Mouse (Mus musculus): ENCODE measurements around the gene Adamtsl4.
A peak's percentile ranks its signal among the peaks of the same experiment; 100 is the strongest.

Adamtsl4 gene

DNA sequence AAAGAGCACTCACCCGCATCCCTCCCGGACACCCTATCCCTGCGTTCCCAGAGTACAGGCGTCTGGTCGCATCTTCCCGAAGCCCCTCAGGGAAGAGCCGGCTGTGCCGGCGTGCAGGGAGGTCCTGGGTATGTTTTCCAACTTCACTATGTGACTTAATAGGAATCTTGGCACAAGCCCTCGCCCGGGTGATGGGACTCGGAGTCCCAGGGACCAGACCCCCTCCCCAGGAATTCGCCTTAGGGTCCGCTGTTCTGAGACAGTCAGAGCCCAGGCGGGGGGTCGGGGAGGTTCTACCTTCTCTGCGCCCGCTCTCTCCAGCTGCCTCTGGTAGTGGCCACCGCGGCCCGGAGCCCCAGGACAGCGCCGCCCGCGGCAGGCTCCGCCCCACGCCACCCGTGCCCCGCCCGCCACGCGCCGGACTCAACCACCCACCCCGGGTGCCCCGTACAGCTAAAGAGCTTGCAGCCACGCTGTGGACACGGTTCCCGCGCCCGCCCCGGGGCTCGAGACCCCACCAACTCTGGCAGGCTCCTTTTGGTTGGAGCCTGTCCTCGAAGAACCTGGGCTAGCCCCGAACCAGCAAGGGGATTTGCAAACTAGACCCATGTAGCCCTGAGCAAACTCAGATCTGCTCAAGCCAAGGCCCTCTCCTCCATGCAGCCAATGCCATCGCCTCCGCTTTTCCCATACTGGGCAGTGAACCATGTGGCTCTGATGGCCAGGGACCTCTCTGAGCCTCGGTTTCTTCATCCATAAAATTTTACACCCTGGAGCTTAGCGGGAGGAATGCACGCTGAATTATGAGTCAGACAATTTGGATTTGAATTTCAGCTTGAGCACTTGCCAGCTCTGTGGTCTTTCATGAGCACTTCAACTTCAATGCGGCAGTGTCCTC, at the start of gene Adamtsl4:
TSS of gene Adamtsl4 (minus strand) at position 394 of the 898 bp plus-strand sequence.
- DNase-seq (ENCODE audit: low spot score), result peak; percentile 57

DNA sequence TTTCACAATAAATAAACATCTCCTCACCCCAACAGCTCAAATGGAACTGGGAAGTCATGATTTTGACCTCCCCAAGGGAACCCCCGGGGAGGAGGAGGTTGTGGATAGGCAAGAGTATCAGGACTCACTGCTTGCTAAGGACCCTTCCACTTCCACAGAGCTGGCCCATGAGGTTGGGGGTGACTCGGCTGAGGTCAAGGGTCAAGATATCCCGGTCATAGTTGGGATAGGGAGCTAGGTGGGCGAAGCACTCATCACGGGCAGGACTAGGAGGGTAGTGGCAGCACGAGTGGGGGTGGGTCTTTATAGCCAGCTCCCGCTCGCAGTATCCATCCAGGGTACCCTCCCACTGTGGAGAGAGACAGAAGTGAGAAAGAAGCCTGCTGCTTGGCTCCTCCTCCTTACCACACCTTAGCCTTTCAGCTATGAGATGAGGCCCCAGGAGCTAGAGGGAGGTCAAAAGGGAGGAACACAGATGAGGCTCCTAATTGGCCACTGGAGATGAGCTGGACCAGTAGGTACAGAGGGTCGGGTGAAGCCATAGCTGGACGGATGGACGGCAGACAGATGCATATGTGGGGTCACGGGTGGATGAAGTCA, 47.5 kb upstream of the Adamtsl4 start:
- DNase-seq (ENCODE audit: low spot score), result no peak

DNA sequence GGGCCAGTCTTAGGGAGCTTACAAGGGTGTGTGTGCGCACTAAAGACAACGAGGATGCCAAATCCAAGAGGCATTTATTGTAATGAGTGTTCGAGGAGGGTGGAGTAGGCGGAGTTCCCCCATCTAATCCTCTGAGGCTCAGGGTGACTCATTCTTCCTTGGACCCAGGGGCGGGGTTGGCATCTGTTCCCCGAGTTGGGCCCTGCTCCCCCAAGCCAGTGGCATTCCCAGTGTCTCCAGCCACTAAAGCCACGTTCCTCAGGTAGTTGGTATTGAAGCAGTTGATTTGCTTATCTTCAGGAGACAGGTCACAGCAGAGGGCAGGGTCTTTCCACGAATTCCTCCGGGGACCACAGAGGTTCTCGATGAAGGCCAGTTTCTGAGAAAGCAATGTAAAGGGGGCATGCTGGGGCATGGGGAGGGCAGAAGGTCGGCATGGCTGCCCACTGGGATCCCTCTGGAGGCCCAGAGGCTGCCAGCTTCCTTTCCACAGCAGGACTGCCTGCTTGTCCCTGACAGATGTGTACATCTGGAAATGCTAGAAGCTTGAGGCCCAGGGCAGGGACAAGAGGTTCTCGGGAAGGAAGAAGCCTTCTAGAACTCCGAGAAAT, 46.5 kb upstream of the Adamtsl4 start:
- no peak for DNase-seq (ENCODE audit: low spot score)

DNA sequence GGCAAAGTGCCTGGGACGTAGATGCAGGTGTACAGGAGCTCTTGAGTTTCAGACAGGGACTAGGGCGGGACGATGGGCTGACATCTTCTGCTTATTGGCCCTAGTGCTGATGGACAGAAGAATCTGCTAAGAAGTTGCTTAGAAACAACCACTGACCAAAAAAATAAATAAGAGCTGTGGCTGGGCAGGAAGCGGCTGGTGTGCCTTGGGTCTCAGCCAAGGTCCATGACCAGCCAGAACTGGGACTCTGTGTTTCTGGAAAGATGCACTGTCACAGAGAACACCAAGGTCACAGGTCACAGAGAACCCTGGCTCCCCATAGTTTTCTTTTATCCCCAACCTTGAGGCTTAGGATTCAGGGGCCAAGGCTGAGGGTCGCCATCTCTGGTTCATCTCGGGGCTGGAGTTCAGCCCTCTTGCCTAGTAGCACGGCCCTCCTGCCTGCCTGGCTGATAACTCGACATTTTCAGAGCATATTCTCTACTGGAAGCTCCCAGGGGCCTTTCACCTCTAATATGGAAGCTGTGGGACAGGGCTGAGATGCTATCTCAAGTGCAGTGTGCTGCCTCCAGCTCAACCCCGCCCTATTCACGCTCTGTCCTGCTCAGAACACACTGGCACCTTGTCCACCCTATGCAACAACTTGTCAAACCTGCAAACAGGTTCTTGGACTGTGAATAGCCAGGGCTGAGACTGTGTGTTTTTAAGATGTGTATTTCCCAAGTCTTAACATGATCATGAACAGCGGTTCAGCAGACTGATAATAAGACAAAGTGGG, 45.2 kb upstream of the Adamtsl4 start:
- DNase-seq (ENCODE audit: low spot score), result no peak

DNA sequence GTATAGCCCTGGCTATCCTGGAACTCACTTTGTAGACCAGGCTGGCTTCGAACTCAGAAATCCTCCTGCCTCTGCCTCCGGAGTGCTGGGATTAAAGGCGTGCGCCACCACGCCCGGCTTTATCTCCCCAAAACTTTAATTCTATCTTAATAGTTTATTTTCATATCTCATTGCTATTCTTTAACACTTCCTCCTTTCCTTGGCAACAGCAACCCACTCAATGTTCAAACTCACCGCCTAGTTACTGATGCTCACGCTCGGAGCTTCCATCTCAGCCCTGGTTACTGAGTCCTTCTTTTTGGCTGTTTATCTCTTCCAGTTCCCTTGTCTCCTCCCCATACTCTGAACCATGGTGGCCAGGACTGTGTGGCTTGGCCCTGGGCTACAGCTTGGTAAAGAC, 44.6 kb upstream of the Adamtsl4 start:
- no peak for DNase-seq (ENCODE audit: low spot score)

DNA sequence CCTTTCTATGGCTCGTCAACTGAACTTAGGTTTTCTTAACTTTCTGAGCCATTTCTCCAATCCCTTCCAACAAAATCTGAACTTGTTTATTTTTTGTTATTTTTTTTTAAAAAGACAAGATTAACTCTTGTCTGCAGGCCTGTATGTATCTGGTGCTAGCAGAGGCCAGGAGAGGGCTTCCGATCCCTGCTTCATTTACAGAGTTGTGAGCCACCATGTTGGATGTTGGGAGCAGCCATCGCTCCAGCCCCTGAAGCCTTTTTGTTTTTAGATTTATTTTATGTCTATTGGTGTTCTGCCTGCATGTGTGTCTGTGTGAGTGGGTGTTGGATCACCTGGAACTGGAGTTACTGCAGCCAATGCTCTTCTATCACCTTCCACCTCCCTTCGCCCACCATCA, 44.1 kb upstream of the Adamtsl4 start:
- DNase-seq (ENCODE audit: low spot score), result no peak

DNA sequence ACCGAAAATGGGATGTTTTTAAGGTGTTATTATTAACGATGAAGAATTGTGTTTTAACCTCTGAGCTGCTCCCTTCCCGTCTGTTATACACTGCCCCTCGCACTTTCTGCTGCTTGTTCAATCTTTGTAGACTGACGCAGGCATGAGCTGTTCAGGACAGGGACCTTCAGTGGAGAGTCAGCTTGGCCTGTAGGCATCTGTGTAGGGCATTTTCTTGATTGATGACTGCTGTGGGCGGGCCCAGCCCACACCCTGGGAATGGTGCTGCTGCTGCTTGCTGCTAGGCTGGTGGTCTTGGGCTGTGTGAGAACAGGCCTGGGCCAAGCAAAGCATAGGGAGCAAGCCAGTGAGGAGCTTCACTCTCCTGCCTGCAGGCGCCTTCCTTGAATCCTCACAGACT, 42.7 kb upstream of the Adamtsl4 start:
- DNase-seq (ENCODE audit: low spot score), result no peak

DNA sequence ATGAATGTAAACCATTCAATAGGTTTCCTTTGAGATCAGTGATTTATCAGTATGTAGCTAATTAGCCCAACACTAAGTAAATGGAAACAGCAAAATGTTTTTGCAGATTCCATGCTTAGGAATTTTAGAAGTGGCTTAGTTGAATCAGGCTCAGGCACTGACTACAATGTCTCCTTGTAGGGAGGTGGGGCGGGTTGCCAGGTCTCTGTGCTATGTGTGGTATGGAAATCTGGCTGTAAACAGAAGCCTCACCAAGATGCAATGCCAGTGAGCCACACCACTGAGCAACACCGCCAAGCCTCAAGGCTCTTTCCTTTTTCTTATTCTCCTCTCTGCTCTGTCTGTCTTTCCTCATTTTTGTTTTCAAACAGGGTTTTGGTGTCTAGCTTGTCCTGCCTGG, 41.2 kb upstream of the Adamtsl4 start:
- no peak for DNase-seq (ENCODE audit: low spot score)

DNA sequence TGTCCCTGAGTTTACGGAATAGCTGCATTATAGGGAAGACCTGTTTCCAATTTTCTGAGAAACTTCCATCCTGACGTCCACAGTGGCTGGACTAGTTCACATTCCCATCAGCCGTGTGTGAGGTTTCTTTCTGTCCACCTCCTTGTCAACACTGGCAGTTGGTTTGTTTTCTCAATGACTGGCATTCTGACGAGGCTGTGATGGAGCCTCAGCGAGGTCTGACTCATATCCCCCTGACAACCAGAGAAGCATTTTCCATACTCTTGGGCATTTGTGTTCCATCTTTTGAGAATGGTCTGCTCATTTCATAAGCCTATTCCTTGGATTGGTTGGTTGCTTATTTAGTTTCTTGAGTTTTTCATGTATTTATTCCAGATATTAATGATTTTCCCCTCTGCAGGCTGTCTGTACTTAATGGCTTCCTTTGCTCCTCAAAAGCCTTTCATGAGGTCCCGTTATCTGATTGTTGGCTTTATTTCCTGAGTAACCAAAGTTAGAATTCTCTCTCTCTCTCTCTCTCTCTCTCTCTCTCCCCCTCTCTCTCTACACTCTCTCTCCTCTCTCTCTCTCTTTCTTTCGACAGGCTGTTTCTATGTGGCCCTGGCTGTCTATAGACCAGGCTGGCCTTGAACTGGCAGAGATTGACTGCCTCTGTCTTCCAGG, 39.1 kb upstream of the Adamtsl4 start:
- no peak for DNase-seq (ENCODE audit: low spot score)

DNA sequence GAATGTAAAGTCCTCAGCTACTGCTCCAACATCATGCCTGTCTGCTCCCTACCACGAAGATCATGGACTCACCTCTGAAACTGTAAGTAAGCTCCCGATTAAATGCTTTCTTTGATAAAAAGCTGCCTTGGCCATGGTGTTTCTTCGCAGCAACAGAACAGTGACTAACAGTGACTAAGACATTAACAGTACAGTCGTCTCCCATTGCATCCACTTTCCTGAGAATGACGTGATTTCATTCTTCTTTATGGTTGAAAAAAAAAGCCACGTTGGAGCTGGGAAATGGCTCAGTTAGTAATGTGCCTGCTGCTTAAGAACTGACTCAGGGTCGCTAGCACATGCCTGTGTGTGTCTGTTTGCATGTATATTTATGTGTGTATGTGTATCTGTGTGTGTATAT, 38.1 kb upstream of the Adamtsl4 start:
- DNase-seq (ENCODE audit: low spot score), result no peak

DNA sequence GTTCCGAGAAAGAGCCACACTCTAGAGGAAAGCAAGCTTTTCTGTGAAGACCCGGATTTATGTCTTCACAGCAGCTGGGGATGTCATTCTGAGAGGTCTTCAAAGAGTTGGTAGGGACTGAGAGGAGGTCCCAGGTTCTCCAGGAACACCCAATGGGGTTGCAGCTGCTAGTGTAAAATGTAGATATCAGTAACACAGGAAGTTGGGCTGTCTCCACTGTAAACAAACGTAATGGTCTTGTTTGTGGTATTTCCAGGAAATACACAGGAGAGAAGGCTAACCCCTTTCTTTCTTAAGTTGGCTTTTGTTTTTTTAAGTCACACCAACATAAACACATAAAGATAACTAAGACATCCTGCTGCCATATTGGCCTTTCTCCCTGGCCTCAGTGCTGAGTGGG, 34.7 kb upstream of the Adamtsl4 start:
- DNase-seq (ENCODE audit: low spot score), result no peak

DNA sequence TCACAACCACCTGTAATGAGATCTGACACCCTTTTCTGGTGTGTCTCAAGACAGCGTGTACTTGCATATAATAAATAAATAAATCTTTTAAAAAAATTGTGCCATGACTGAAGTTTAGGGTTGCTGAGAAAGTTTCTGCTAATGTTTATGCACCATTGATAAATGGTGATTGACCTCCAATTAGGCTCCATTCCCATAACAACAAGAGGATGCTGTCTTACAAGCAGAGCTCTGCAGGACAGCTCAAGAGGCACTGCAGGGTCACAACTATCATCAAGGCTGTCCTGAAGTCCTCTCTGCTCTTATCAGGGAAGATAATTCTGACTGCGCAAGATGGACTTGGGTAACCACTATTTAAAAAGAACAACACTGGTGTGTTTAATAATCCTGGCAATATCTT, 30.4 kb upstream of the Adamtsl4 start:
- no peak for DNase-seq (ENCODE audit: low spot score)

DNA sequence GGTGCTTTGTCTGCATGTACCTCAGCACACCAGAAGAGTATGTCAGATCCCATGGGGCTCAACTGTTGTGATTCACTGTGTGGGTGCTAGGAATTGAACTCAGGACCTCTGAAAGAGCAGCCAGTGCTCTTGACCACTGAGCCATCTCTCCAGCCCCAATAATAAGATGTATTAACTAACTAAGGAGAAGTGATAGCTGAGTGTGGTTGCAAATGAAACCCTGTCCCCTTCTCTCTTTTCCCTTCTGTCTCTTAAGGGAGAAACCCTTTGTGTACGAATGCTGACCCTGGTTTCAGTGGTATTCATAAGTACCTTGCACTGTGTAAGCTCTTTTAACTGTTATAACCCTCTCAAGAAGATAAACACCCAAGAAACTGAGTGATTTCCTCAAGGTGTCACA, 28.4 kb upstream of the Adamtsl4 start:
- DNase-seq (ENCODE audit: low spot score), result no peak

DNA sequence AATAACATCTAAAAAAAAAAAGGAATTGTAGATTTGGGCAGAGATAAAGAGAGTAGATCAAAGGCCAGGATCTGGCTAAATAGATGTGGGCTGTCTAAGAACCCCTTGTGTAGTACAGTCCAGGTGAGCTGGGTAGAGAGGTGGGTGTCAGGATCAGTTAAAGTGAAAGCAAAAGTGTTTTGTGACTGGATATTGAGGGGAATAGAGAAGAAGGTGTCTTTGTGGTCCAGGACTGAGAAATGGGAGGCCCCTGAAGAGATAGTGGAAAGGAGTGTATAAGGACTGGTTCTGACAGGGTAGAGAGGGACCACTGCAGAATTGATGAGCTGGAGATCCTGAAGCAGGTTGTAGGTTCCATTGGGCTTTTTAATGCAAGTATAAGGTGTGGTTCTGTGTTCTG, 22.2 kb upstream of the Adamtsl4 start:
- DNase-seq (ENCODE audit: low spot score), result no peak

DNA sequence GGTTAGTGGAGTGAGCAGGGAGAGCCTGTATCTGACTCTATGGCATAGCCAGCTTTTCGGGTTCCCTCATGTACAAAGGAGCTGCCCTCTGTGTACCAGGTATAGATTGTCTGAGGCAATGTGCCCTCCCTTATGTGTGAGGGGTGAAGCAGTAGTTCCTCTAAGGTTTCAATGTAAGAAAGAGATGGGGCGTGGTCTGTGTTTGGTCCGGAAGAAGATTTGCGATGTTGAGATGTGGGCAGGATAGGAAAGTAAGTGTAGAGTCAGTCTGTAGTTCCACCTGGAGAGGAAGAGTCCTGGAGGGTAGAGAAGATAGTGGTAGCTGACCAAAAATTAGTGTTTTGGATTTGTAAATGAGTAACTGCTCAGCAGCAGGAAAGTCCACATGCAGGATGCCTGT, 21.3 kb upstream of the Adamtsl4 start:
- no peak for DNase-seq (ENCODE audit: low spot score)

DNA sequence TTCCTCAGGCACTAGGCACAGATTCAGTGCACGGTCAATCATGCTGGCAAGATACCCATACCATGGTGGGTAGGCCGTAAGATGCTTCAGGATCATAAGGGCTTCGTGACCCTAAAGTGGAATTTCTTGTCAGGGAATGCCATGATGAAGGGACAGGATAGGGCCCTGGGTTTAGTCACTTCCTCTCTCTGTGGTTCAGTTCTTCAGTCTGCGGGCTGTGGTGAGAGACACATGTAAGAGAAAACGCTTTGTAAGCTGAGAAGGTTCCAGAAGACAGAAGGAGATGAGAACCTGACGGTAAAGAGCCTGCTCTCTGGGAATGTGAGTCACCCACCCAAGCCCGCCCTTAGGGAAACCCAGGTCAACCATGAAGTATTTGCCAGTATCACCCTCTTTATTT, 19.8 kb upstream of the Adamtsl4 start:
- DNase-seq (ENCODE audit: low spot score), result no peak

DNA sequence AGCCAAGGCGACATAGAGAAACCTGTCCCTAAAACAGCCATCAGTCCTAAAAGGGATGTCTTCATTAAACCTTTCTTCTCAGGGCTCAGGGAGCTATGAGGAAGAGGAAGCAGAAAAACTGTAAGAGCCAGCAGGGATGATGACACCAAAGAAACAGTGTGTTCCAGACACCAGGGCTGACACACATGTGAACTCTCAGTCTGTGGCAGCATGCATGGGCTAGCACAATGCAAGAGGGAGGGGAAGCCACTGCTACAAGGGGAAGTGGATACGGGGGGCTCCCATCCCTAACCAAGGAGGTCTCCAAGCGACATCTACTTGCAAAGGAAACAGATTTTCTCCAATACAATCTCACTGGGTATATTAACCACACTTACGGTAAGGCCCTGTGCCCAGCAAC, 18.6 kb upstream of the Adamtsl4 start:
- DNase-seq (ENCODE audit: low spot score), result no peak

DNA sequence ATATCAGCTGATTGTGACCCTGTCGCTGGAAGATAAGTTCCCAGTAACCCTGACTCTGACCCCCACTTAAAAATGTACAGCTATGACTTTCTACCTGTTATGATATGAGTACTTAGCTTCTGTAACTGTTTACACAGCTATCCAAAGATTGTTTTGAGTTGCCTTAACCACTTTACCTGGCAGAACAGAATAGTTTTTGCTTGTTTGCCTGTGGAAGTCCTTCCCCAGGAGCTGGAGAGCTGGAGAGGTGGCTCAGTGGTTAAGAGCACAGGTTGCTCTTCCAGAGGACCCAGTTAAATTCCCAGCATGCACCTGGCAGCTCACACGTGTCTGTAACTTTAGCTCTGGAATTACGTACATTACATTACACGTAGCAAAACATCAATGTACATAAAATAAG, 16.9 kb upstream of the Adamtsl4 start:
- no peak for DNase-seq (ENCODE audit: low spot score)

DNA sequence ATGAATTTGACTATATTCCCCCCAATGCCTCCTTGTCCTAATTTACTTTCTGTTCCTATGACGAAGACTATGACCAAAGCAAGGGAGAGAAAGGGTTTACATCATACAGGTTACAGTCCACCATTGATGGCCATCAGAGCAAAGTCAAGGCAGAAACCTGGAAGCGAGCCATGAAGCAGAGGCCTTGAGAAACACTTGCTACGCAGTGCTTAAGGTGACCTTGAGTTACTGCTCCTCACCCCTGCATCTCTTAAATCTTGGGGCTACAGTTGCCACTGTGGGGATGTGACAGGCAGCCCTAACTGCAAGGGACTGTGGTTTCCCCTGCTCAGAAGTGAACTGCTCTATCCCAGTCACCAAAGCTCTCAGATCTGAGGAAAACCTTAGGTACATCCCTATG, 15.6 kb upstream of the Adamtsl4 start:
- DNase-seq (ENCODE audit: low spot score), result no peak

DNA sequence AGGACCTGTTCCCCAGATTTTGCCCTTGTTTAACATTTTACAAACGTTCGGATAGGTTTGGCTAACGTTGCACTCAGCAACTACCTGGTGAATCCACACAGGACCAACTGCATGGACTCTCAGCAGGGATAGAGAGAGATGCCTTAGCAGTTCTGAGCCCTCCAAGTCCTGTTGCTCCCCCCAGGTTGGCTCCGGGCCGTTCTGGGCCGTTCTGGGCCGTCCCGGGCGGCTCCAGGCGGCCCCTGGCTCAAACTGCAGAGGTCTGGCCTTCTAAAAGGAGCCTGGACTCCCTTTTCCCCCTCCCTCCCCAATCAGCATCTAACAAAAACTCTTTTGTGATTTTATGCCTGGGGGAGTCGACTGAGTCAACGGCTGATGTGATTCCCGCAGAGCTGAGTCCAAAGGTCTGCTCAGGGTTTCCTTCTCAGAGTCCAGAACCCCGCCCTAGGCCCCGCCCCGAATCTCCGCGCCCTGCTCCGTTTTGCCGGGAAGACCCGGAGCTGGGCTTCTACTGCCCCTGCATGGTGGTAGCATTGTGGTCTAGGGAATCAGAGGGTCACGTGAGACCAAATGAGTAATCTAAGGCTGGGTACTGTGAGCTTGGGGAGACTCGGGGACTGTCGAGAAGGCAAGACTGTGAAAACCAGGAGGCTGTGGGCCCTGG, 14.3 kb upstream of the Adamtsl4 start:
- peak; percentile 64 for DNase-seq (ENCODE audit: low spot score)

DNA sequence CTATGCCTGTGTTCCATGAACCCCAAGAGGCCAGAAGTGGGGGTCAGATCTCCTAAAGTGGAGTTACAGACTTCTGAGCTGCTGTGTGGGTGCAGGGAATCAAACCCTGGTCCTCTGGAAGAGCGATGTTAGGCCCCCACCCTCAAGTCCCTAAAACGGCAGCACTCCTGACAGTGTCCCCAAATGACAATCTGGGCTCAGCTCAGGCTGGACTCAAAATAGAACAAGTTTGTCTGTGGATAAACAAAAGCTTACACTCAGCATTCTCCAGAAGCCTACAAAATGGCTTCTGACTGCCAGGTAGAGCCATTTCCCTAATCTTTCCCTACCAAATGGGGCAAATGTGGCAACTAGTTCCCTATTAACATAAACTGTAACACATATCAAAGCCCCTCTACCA, 13.4 kb upstream of the Adamtsl4 start:
- DNase-seq (ENCODE audit: low spot score), result no peak

Data from ovary, postnatal 14 days (tissue).